Mouse (Mus musculus) right cerebral cortex, adult 18-20 months (tissue): ENCODE data around the gene Chst11.
A peak's percentile ranks its signal among the peaks of the same experiment; 100 is the strongest.

Source experiments
- DNase-seq: peaks from one replicate; pipeline ENCODE4 v3.0.0; 2022; ENCODE audit warnings: mixed read lengths

The Chst11 gene

GRCm38 (mm10) chr10:82984950-82985699 lies at the start of gene Chst11:
Chst11 (plus strand) TSS chr10:82985498.
- DNase-seq = peak; percentile 84

GRCm38 (mm10) chr10:82935774-82936173 lies 49.5 kb upstream of the Chst11 start:
- no peak for DNase-seq

GRCm38 (mm10) chr10:82953415-82953814 lies 31.9 kb upstream of the Chst11 start:
- DNase-seq = no peak

- no peak for DNase-seq
Observed at GRCm38 (mm10) chr10:82955117-82955516, 30.2 kb upstream of the Chst11 start.

- no peak for DNase-seq
Observed at GRCm38 (mm10) chr10:82958218-82958761, 27.0 kb upstream of the Chst11 start.

- no peak for DNase-seq
Observed at GRCm38 (mm10) chr10:82959316-82959715, 26.0 kb upstream of the Chst11 start.

- DNase-seq = no peak
Observed at GRCm38 (mm10) chr10:82961302-82961701, 24.0 kb upstream of the Chst11 start.

GRCm38 (mm10) chr10:82962018-82962417 lies 23.3 kb upstream of the Chst11 start:
- no peak for DNase-seq

GRCm38 (mm10) chr10:82962472-82963020 lies 22.8 kb upstream of the Chst11 start:
- DNase-seq = no peak

GRCm38 (mm10) chr10:82964491-82964890 lies 20.8 kb upstream of the Chst11 start:
- no peak for DNase-seq

GRCm38 (mm10) chr10:82966672-82967071 lies 18.6 kb upstream of the Chst11 start:
- DNase-seq = no peak

GRCm38 (mm10) chr10:82969612-82970011 lies 15.7 kb upstream of the Chst11 start:
- no peak for DNase-seq

- no peak for DNase-seq
Observed at GRCm38 (mm10) chr10:82971549-82971948, 13.7 kb upstream of the Chst11 start.

GRCm38 (mm10) chr10:82974201-82974600 lies 11.1 kb upstream of the Chst11 start:
- no peak for DNase-seq

- no peak for DNase-seq
Observed at GRCm38 (mm10) chr10:82974627-82975177, 10.6 kb upstream of the Chst11 start.

- DNase-seq = no peak
Observed at GRCm38 (mm10) chr10:82975806-82976205, 9.5 kb upstream of the Chst11 start.

GRCm38 (mm10) chr10:82982286-82982685 lies 3.0 kb upstream of the Chst11 start:
- no peak for DNase-seq

GRCm38 (mm10) chr10:82985700-82986131 lies 418 bp downstream of the Chst11 start:
- peak; percentile 58 for DNase-seq

- no peak for DNase-seq
Observed at GRCm38 (mm10) chr10:82986251-82986992, 1.1 kb downstream of the Chst11 start.

GRCm38 (mm10) chr10:82986993-82987349 lies 1.7 kb downstream of the Chst11 start:
- no peak for DNase-seq

- DNase-seq = no peak
Observed at GRCm38 (mm10) chr10:82987394-82987793, 2.1 kb downstream of the Chst11 start.

- DNase-seq = no peak
Observed at GRCm38 (mm10) chr10:82989418-82990025, 4.2 kb downstream of the Chst11 start.

- no peak for DNase-seq
Observed at GRCm38 (mm10) chr10:82990918-82991317, 5.6 kb downstream of the Chst11 start.
